Mouse (Mus musculus): ENCODE data around the gene Nr1h3. TPM values are rescaled to one million over a fixed set of nuclear protein-coding genes. Genes with fewer than 3 reads are reported as not detected.
A peak's percentile ranks its signal among the peaks of the same experiment; 100 is the strongest.

The Nr1h3 gene
- polyA plus RNA-seq, 1 experiment = 70.2 TPM

GRCm38 (mm10) chr2:91190501-91190900 is 12.1 kb downstream of the Nr1h3 start:
- WGBS = 88% methylated on average over 16 of the region's 16 CpGs
- DNase-seq (ENCODE audit: low read depth, low spot score) = no peak

- no peak for DNase-seq (ENCODE audit: low read depth, low spot score)
- WGBS = 54% methylated on average over 4 of the region's 4 CpGs
Observed at GRCm38 (mm10) chr2:91187431-91187830, 15.2 kb downstream of the Nr1h3 start.

GRCm38 (mm10) chr2:91186208-91186607 is 16.4 kb downstream of the Nr1h3 start:
- DNase-seq (ENCODE audit: low read depth, low spot score) = no peak
- 49% methylated on average over 1 of the region's 1 CpGs for WGBS

- no peak for DNase-seq (ENCODE audit: low read depth, low spot score)
- 44% methylated on average over 15 of the region's 15 CpGs for WGBS
Observed at GRCm38 (mm10) chr2:91183711-91184405, 18.8 kb downstream of the Nr1h3 start, which contains the start of gene Madd. TSS of gene Madd (minus strand) at chr2:91183837.

- DNase-seq (ENCODE audit: low read depth, low spot score) = peak; percentile 92
Observed at GRCm38 (mm10) chr2:91183148-91183513, 19.5 kb downstream of the Nr1h3 start.

GRCm38 (mm10) chr2:91182405-91183147 is 20.1 kb downstream of the Nr1h3 start:
- DNase-seq (ENCODE audit: low read depth, low spot score) = no peak

More at GRCm38 (mm10) chr2:91183148-91183513, 19.5 kb downstream of the Nr1h3 start:
- WGBS = 0% methylated on average over 9 of the region's 9 CpGs

GRCm38 (mm10) chr2:91182016-91182404 is 20.6 kb downstream of the Nr1h3 start:
- 11% methylated on average over 8 of the region's 8 CpGs for whole genome bisulfite sequencing
- no peak for DNase-seq (ENCODE audit: low read depth, low spot score)

More at GRCm38 (mm10) chr2:91182405-91183147, 20.1 kb downstream of the Nr1h3 start:
- under 1% methylated on average over 80 of the region's 81 CpGs for WGBS

- DNase-seq (ENCODE audit: low read depth, low spot score) = no peak
- 71% methylated on average over 5 of the region's 5 CpGs for WGBS
Observed at GRCm38 (mm10) chr2:91180706-91181105, 21.9 kb downstream of the Nr1h3 start.

- 61% methylated on average over 4 of the region's 4 CpGs for WGBS
- no peak for DNase-seq (ENCODE audit: low read depth, low spot score)
Observed at GRCm38 (mm10) chr2:91179825-91180224, 22.8 kb downstream of the Nr1h3 start.

GRCm38 (mm10) chr2:91176234-91176633 is 26.4 kb downstream of the Nr1h3 start:
- no peak for DNase-seq (ENCODE audit: low read depth, low spot score)
- 82% methylated on average over 6 of the region's 6 CpGs for WGBS

- no peak for DNase-seq (ENCODE audit: low read depth, low spot score)
- 92% methylated on average over 4 of the region's 4 CpGs for WGBS
Observed at GRCm38 (mm10) chr2:91175490-91175889, 27.1 kb downstream of the Nr1h3 start.

GRCm38 (mm10) chr2:91169587-91170322 is 32.9 kb downstream of the Nr1h3 start:
- DNase-seq (ENCODE audit: low read depth, low spot score) = no peak
- WGBS = 93% methylated on average over 25 of the region's 25 CpGs

GRCm38 (mm10) chr2:91167629-91168028 is 35.0 kb downstream of the Nr1h3 start:
- DNase-seq (ENCODE audit: low read depth, low spot score) = no peak
- WGBS = 81% methylated on average over 4 of the region's 4 CpGs

- WGBS = 80% methylated on average over 6 of the region's 6 CpGs
- DNase-seq (ENCODE audit: low read depth, low spot score) = no peak
Observed at GRCm38 (mm10) chr2:91164991-91165390, 37.6 kb downstream of the Nr1h3 start.

- no peak for DNase-seq (ENCODE audit: low read depth, low spot score)
- WGBS = 72% methylated on average over 5 of the region's 5 CpGs
Observed at GRCm38 (mm10) chr2:91163532-91163931, 39.1 kb downstream of the Nr1h3 start.

- WGBS = 78% methylated on average over 4 of the region's 4 CpGs
- no peak for DNase-seq (ENCODE audit: low read depth, low spot score)
Observed at GRCm38 (mm10) chr2:91162952-91163351, 39.7 kb downstream of the Nr1h3 start.

- 78% methylated on average over 6 of the region's 6 CpGs for WGBS
- no peak for DNase-seq (ENCODE audit: low read depth, low spot score)
Observed at GRCm38 (mm10) chr2:91160591-91160990, 42.0 kb downstream of the Nr1h3 start.

GRCm38 (mm10) chr2:91157002-91157752 is 45.5 kb downstream of the Nr1h3 start:
- 24% methylated on average over 6 of the region's 6 CpGs for WGBS
- DNase-seq (ENCODE audit: low read depth, low spot score) = peak; percentile 25

GRCm38 (mm10) chr2:91154091-91154490 is 48.5 kb downstream of the Nr1h3 start:
- DNase-seq (ENCODE audit: low read depth, low spot score) = no peak
- 99% methylated on average over 3 of the region's 3 CpGs for WGBS
